Mouse (Mus musculus) heart, embryonic 11.5 days (tissue): Measurements from ENCODE around the gene Nop56. TPM values are rescaled to one million over a fixed set of nuclear protein-coding genes. Genes with fewer than 3 reads are reported as not detected.

Experiments
- ATAC-seq: fragments of 200-750 bp; cut with Nextera tagmentation; replicated peaks from 2 replicates; pipeline ENCODE4 v1.8.0; 2017; ENCODE audit warnings: moderate library complexity; ENCODE audit not compliant: insufficient number of reproducible peaks, low FRiP score, low TSS enrichment
- H3K27ac ChIP-seq: fragments of 300-500 bp; sonication (generic); 2 replicates; pipeline ENCODE4 v1.5.1; 2014; ENCODE audit warnings: mild to moderate bottlenecking, low read depth, low read length
- H3K27me3 ChIP-seq: fragments of 300-500 bp; sonication (generic); 2 replicates; pipeline ENCODE4 v1.6.1; 2014; ENCODE audit warnings: mild to moderate bottlenecking, low read length, mixed read lengths; ENCODE audit not compliant: control insufficient read depth, insufficient read depth
- H3K36me3 ChIP-seq: fragments of 300-500 bp; sonication (generic); 2 replicates; pipeline ENCODE4 v1.6.1; 2014; ENCODE audit warnings: mild to moderate bottlenecking, low read length, moderate library complexity, mixed read lengths; ENCODE audit not compliant: control insufficient read depth, insufficient read depth
- H3K4me1 ChIP-seq: fragments of 300-500 bp; sonication (generic); 2 replicates; pipeline ENCODE4 v1.6.1; 2014; ENCODE audit warnings: low read length; ENCODE audit not compliant: control insufficient read depth, insufficient read depth
- H3K4me2 ChIP-seq: fragments of 300-500 bp; sonication (generic); 2 replicates; pipeline ENCODE4 v1.6.1; 2014; ENCODE audit warnings: mild to moderate bottlenecking, moderate library complexity
- H3K4me3 ChIP-seq: fragments of 300-500 bp; sonication (generic); 2 replicates; pipeline ENCODE4 v1.5.1; 2014; ENCODE audit warnings: low read depth, low read length
- H3K9ac ChIP-seq: fragments of 300-500 bp; sonication (generic); 2 replicates; pipeline ENCODE4 v1.6.1; 2014; ENCODE audit warnings: mild to moderate bottlenecking, low read depth, low read length, moderate library complexity
- H3K9me3 ChIP-seq: fragments of 300-500 bp; sonication (generic); replicated peaks from 2 replicates; pipeline ENCODE4 v1.6.1; 2016; ENCODE audit warnings: low read length; ENCODE audit not compliant: control insufficient read depth
- WGBS: fragments of 180-500 bp; shearing (Covaris S2); extraction: QIAGEN DNeasy Blood & Tissue Kit; methylation state at CpG from one replicate; pipeline ENCODE4 v1.1.7; 2014; ENCODE audit not compliant: insufficient replicate concordance; 5-methylcytosine and 5-hydroxymethylcytosine counted together
- polyA plus RNA-seq: library from polyadenylated mRNA; unstranded; fragments of >200 nt; fragmentation: Nextera tagmentation; extraction: Ambion mirVana; gene quantifications from 2 replicates; pipeline ENCODE4 v1.2.1, GENCODE M21; 2014

Gene Nop56
- polyA plus RNA-seq, 1 experiment from 2014 or later, result 181 TPM

DNA sequence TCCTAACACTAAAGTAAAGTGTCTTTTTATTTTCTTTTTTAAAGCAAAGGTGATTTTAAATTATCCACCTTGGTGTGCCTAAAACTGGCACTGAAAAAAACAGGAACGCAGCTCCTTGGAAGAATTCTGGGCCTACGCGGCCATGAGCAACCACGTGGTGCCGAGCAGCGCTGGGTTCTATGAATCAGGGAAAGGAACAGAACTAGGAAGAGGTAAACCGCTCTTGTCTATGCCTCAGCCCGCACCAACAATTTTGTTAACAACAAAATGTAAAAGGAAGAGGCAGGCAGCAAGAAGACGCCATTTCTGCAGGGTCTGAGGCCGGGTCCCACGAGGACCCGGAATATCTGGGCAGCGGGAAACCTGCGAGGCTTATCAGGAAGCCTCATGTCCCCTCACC, 498 bp upstream of the Nop56 start:
- H3K27ac ChIP-seq, result peak overlapping the region; percentile 65
- H3K27me3 ChIP-seq, result no peaks in the 10 kb centered on the region
- ATAC-seq, result peak; percentile 40
- H3K4me1 ChIP-seq, result peaks cover 10% of the 10 kb centered on the region; the same call in 1 of the 2 replicates
- peak overlapping the region; percentile 70 for H3K4me2 ChIP-seq
- peaks cover 23% of the 10 kb centered on the region for H3K36me3 ChIP-seq
- H3K9me3 ChIP-seq, result no peaks in the 10 kb centered on the region
- peak overlapping the region; percentile 90 for H3K9ac ChIP-seq
- WGBS, result 3% methylated on average over 14 of the region's 14 CpGs
- H3K4me3 ChIP-seq, result peak overlapping the region; percentile 85

DNA sequence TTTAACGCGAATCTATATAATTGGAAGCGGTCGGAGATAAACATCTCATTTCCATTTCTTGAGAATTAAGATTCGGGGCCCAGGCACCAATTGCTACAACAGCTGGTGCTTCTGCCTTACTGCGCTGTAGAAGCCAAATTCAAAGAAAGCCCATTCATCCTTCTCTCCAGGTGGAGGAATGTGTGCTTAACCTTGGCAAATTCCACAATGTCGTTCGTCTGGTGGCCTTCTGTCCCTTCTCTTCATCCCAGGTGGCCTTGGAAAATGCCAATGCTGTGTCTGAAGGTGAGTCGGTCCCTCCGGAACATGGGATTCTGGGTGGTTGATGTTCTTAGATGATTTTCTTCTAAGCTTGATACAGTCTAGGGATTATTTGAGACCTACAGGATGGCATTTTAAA, 632 bp downstream of the Nop56 start:
- no peaks in the 10 kb centered on the region for H3K27me3 ChIP-seq
- H3K9me3 ChIP-seq, result no peaks in the 10 kb centered on the region
- H3K27ac ChIP-seq, result peak overlapping the region; percentile 88
- no peak for ATAC-seq
- peaks cover 29% of the 10 kb centered on the region for H3K36me3 ChIP-seq
- WGBS, result under 1% methylated on average over 10 of the region's 10 CpGs
- H3K9ac ChIP-seq, result peak overlapping the region; percentile 90
- H3K4me3 ChIP-seq, result peak overlapping the region; percentile 85
- H3K4me1 ChIP-seq, result peaks cover 10% of the 10 kb centered on the region; the same call in 1 of the 2 replicates
- peak overlapping the region; percentile 70 for H3K4me2 ChIP-seq

DNA sequence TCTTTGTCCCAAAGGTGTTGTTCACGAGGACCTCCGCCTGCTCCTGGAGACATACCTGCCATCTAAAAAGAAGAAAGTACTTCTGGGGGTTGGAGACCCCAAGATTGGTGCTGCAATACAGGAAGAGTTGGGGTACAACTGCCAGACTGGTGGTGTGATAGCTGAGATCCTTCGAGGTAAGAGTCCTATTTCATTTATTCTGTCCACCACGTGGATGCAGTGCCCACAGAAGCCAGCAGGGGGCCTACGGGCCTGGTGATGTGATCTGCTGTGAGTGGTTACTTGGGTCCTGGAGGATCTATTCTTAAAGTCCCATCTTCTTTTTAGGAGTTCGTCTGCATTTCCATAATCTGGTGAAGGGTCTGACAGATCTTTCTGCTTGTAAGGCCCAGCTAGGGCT, 1.4 kb downstream of the Nop56 start:
- H3K4me1 ChIP-seq, result peaks cover 10% of the 10 kb centered on the region; the same call in 1 of the 2 replicates
- H3K4me2 ChIP-seq, result peak overlapping the region; percentile 70
- no peak for ATAC-seq
- no peaks in the 10 kb centered on the region for H3K27me3 ChIP-seq
- peaks cover 31% of the 10 kb centered on the region for H3K36me3 ChIP-seq
- no peak overlapping the region for H3K9ac ChIP-seq
- WGBS, result 50% methylated on average over 6 of the region's 6 CpGs
- no peaks in the 10 kb centered on the region for H3K9me3 ChIP-seq
- peak overlapping the region; percentile 85 for H3K4me3 ChIP-seq
- H3K27ac ChIP-seq, result no peak overlapping the region

DNA sequence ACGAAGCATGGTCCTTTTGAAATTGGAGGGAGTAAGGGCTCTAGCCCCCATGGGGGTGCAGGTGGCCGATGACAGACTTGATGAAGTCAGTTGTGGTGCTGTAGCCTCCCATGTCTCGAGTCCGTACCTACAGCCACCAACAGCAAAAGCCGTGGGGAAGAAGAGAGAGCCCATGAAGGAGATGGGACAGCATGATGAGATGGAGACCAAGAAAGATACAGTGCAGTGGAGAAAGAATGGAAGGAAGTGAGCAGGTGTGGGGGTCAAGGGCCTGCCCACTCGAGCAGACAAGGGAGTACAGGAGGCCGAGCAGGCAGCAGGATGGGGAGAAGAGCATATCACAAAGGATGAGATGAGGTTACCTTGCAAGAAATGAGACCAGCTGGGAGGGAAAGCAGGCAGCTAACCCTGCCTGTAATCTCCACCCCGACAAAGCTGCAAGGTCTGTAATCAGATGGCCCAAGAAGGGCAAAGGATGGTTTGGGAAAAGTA, 5.4 kb downstream of the Nop56 start:
- Histone ChIP-seq H3K36me3 (peaks cover 34% of the 10 kb centered on the region), H3K27ac (no peak overlapping the region), H3K27me3 (no peaks in the 10 kb centered on the region), H3K4me2 (no peak overlapping the region), H3K9ac (no peak overlapping the region), H3K4me3 (no peak overlapping the region), H3K9me3 (no peaks in the 10 kb centered on the region), H3K4me1 (peaks cover 10% of the 10 kb centered on the region; the same call in 1 of the 2 replicates)
- 40% methylated on average over 8 of the region's 8 CpGs for WGBS
- no peak for ATAC-seq

DNA sequence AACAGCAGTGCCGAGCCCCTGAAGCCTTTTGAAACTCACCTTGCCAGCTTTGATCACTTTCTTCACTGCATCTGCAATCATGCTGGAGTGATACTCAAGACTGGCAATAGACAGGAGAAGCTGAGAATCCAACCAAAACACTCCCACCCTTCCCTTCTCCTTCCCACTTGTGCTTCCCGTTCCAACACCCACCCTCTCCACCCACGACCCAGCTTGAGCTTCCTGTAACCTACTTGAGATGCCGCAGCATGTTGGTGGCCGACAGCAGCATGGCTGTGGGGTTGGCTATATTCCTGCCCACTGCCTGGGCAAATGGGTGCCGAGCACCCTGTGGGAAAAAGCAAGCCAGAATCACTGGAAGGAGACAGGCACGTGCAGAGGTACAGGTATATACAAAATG, 6.0 kb downstream of the Nop56 start:
- WGBS, result 68% methylated on average over 7 of the region's 7 CpGs
- H3K36me3 ChIP-seq, result peaks cover 34% of the 10 kb centered on the region
- ATAC-seq, result no peak
- no peak overlapping the region for H3K27ac ChIP-seq
- no peak overlapping the region for H3K9ac ChIP-seq
- no peak overlapping the region for H3K4me2 ChIP-seq
- H3K9me3 ChIP-seq, result no peaks in the 10 kb centered on the region
- H3K4me1 ChIP-seq, result peaks cover 10% of the 10 kb centered on the region; the same call in 1 of the 2 replicates
- no peak overlapping the region for H3K4me3 ChIP-seq
- no peaks in the 10 kb centered on the region for H3K27me3 ChIP-seq

DNA sequence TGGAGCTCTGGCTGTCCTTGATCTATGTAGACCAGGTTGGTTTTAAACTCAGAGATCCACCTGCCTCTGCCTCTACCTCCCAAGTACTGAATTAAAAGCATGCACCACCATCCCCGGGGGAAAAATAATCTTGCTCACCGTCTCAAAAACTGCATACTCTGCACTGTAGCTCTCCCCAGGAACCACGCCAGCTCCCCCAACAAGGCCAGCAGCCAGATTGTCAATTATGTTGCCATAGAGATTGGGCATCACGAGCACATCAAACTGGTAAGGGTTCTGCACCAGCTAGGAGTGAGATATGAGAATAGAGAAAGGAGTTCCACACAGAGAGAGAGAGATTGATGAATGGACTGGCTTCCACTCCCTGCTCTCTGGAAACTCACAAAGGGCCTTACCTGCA, 6.6 kb downstream of the Nop56 start:
- WGBS, result 79% methylated on average over 4 of the region's 4 CpGs
- Histone ChIP-seq H3K36me3 (peaks cover 29% of the 10 kb centered on the region), H3K27me3 (no peaks in the 10 kb centered on the region), H3K4me3 (no peak overlapping the region), H3K4me2 (no peak overlapping the region), H3K4me1 (peaks cover 10% of the 10 kb centered on the region; the same call in 1 of the 2 replicates), H3K9me3 (no peaks in the 10 kb centered on the region), H3K9ac (no peak overlapping the region), H3K27ac (no peak overlapping the region)
- no peak for ATAC-seq

DNA sequence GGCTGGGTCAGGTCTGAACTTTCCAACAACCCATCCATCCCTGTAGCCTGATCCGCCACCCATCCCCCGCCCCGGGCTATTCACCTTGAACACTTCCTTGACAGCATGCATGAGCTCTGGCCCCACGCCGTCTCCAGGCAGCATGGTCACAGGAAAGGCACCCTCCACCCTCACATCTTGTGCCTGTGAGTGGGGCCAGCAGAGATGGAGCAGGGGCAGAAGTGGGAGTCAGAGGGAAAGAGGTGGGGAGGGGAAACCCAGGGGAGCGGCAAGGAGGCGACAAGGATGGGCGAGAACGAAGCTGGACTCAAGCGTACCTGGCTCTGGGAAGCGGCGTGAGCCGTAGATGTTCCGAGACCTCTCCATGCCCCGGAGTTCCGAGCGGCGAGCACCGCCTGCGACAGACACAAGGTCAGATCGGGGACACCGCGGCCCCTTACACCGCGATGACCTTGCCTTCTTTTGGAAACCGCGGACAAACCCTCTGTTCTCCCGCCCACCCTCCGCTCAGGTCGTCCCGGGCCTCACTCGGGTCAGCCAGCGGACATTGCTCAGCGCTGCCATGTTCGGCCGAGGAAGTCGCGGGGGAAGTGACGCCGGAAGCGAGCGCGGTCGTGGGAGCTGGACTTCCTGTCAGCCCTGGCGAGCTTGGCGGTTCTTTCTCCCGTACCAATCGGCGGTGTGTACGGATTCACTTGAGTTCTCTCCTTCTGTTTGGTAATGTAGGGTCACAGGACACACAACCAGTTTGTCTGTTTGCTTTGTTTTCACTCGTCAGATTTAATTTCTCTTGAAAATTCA, 9.8 kb downstream of the Nop56 start, which contains the start of gene Idh3b:
Gene Idh3b, minus strand, starts transcription at position 694 of the 801 bp plus-strand sequence.
- Histone ChIP-seq H3K9ac (peak within 1 kb of the TSS; percentile 93), H3K9me3 (no peaks in the 10 kb centered on the region), H3K4me3 (peak within 1 kb of the TSS; percentile 95), H3K36me3 (peaks cover 11% of the 10 kb centered on the region), H3K4me1 (peaks cover 5% of the 10 kb centered on the region; the same call in 1 of the 2 replicates), H3K27ac (peak within 1 kb of the TSS; percentile 89), H3K4me2 (peak within 1 kb of the TSS; percentile 93), H3K27me3 (no peaks in the 10 kb centered on the region)
- WGBS, result under 1% methylated on average over 51 of the region's 51 CpGs
- ATAC-seq, result peak; percentile 78

DNA sequence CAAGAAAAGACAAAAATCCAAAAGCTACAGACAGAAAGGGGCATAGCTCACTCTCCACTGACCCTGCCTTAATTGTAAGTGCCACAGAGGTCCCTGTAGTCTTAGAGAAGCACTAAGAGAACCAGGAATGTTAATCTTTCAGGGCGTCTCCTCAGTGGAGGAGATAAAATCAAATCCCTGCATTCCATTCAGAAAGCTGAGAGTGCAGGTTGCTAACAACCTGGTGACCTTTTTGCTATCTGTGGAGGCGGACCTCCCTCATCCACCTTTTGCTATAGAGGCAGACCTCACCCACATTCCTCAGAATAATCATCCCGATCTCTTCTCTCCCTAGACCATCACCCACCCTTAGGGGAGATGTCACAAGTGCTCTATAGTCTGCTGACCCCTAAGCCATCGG, 14.9 kb downstream of the Nop56 start:
- 58% methylated on average over 4 of the region's 4 CpGs for WGBS
- Histone ChIP-seq H3K27me3 (peaks cover 10% of the 10 kb centered on the region), H3K4me2 (no peak overlapping the region), H3K4me3 (no peak overlapping the region), H3K9me3 (no peaks in the 10 kb centered on the region), H3K27ac (no peak overlapping the region), H3K4me1 (peaks cover 10% of the 10 kb centered on the region; the same call in 1 of the 2 replicates), H3K36me3 (no peaks in the 10 kb centered on the region), H3K9ac (no peak overlapping the region)
- ATAC-seq, result no peak
